Mouse (Mus musculus) macrophage (primary cell): ENCODE measurements around the gene Dct. TPM values are rescaled to one million over a fixed set of nuclear protein-coding genes. Genes with fewer than 3 reads are reported as not detected.

Experiments
- H3K27ac ChIP-seq: fragments of 350-480 bp; formaldehyde crosslinking; 2 replicates; pipeline ENCODE4 v1.9.0; 2021
- H3K36me3 ChIP-seq: fragments of 350-480 bp; formaldehyde crosslinking; 2 replicates; pipeline ENCODE4 v1.9.0; 2021; ENCODE audit errors: inconsistent target
- H3K4me3 ChIP-seq: fragments of 350-480 bp; formaldehyde crosslinking; 2 replicates; pipeline ENCODE4 v1.9.0; 2021; ENCODE audit errors: inconsistent target
- H3K79me2 ChIP-seq: fragments of 350-480 bp; formaldehyde crosslinking; 2 replicates; pipeline ENCODE4 v1.9.0; 2021; ENCODE audit errors: inconsistent target
- WGBS: methylation state at CpG from one replicate; pipeline ENCODE4 v1.1.7; 2026; ENCODE audit warnings: inconsistent platforms; ENCODE audit not compliant: missing documents; 5-methylcytosine and 5-hydroxymethylcytosine counted together
- polyA plus RNA-seq: library from polyadenylated mRNA; stranded (reverse); fragments of 250-400 nt; gene quantifications from 3 replicates; pipeline ENCODE4 v1.2.4, GENCODE M21; 2018; ENCODE audit warnings: inconsistent platforms

Dct gene
- polyA plus RNA-seq, 1 experiment from 2014 or later = not detected

DNA sequence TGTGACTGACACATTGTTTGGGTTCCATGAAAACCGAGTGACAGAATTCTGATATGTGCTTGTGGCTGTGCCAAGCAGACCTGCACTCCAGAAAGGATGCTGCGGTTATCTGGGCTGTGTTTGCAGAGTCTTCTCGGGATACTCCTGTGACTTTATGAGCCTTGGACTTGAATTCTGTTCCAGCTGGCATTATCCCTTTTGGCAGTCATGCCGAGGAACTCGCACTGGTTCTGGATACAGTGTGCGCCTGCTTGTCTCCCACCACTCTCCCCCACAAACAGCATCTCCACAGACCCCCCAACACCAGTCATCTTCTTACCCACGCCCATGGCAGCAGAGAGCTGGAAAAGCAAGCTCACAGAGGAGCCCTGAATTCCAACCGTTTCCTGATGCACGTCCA lies 42.5 kb downstream of the Dct start:
- 77% methylated on average over 9 of the region's 9 CpGs for WGBS
- no peaks in the 10 kb centered on the region for H3K36me3 ChIP-seq
- no peaks in the 10 kb centered on the region for H3K79me2 ChIP-seq
- no peak overlapping the region for H3K4me3 ChIP-seq
- no peak overlapping the region for H3K27ac ChIP-seq

- no peaks in the 10 kb centered on the region for H3K36me3 ChIP-seq
- H3K79me2 ChIP-seq = no peaks in the 10 kb centered on the region
- H3K27ac ChIP-seq = no peak overlapping the region
- no peak overlapping the region for H3K4me3 ChIP-seq
- 5% methylated on average over 5 of the region's 5 CpGs for whole genome bisulfite sequencing
Measured at GRCm38 (mm10) chr14:118005697-118006096, 46.3 kb downstream of the Dct start.

- Histone ChIP-seq H3K36me3 (no peaks in the 10 kb centered on the region), H3K4me3 (no peak overlapping the region), H3K79me2 (no peaks in the 10 kb centered on the region), H3K27ac (no peak overlapping the region)
- WGBS = 74% methylated on average over 10 of the region's 10 CpGs
Measured at GRCm38 (mm10) chr14:118004434-118004833, 47.6 kb downstream of the Dct start.

DNA sequence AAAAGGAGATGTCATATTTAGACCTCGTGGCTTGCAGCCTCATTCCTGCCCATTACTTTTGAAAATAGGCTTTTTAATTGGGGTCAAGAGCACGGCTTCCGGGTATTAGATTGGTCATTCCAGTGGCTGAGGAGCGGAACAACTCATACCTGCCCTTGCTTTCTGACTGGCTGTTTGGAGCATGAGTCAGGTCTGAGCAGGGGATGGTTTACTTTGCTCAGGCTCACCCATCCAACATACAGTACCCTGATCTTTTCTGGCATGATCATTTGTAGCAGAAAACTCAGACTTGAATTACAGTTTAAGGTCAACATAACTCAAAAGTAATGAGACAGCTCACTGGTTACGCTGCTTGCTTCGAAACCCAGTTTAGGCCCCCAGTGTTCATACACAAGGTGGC lies 58.2 kb downstream of the Dct start:
- H3K36me3 ChIP-seq = no peaks in the 10 kb centered on the region
- H3K79me2 ChIP-seq = no peaks in the 10 kb centered on the region
- no peak overlapping the region for H3K27ac ChIP-seq
- H3K4me3 ChIP-seq = no peak overlapping the region
- 86% methylated on average over 6 of the region's 6 CpGs for WGBS

GRCm38 (mm10) chr14:117992600-117993256 lies 59.3 kb downstream of the Dct start:
- Histone ChIP-seq H3K4me3 (no peak overlapping the region), H3K36me3 (no peaks in the 10 kb centered on the region), H3K27ac (no peak overlapping the region), H3K79me2 (no peaks in the 10 kb centered on the region)
- WGBS = 75% methylated on average over 8 of the region's 8 CpGs

- no peaks in the 10 kb centered on the region for H3K36me3 ChIP-seq
- H3K79me2 ChIP-seq = no peaks in the 10 kb centered on the region
- 31% methylated on average over 8 of the region's 8 CpGs for WGBS
- H3K4me3 ChIP-seq = no peak overlapping the region
- no peak overlapping the region for H3K27ac ChIP-seq
Measured at GRCm38 (mm10) chr14:117990203-117990602, 61.8 kb downstream of the Dct start.

DNA sequence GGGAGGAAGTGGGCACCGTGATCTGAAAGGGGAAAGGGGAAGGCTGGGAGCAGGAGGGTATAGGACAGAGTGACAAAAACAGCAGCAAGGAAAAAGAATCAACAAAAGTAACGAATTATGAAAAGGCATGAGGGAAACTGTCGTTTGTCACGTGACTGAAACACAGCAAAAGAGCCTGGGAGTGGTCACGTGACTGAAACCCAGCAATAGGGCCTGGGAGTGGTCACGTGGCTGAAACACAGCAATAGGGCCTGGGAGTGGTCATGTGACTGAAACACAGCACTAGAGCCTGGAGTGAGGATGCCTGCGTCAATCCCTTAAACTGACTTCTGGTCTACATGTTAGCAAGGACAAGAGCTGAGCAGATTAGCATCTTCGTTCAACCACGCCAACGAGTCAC lies 63.6 kb downstream of the Dct start:
- 90% methylated on average over 10 of the region's 10 CpGs for WGBS
- Histone ChIP-seq H3K4me3 (no peak overlapping the region), H3K36me3 (no peaks in the 10 kb centered on the region), H3K27ac (no peak overlapping the region), H3K79me2 (no peaks in the 10 kb centered on the region)

GRCm38 (mm10) chr14:117981532-117981931 lies 70.5 kb downstream of the Dct start:
- WGBS = 91% methylated on average over 8 of the region's 10 CpGs
- H3K27ac ChIP-seq = no peak overlapping the region
- H3K36me3 ChIP-seq = no peaks in the 10 kb centered on the region
- no peak overlapping the region for H3K4me3 ChIP-seq
- H3K79me2 ChIP-seq = no peaks in the 10 kb centered on the region

DNA sequence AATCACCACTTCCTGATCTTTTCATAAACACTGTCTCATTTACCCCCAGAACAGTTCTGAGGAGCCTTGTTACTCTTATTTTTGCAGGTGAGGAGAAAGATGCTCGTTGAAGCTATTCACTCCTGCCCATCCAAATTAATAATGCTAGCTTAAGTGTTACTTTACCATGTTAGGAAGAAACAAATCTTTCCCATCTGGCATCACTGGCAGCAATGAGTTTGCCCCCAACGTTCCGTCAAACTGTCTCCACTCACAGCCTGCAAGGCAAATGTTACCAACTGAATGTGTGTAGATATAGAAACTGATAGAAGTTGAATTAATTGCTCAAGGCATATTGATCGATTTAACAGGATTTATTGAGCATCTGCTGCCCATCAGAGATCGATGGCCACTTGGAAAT lies 79.5 kb downstream of the Dct start:
- H3K79me2 ChIP-seq = no peaks in the 10 kb centered on the region
- WGBS = 80% methylated on average over 5 of the region's 5 CpGs
- no peaks in the 10 kb centered on the region for H3K36me3 ChIP-seq
- no peak overlapping the region for H3K4me3 ChIP-seq
- no peak overlapping the region for H3K27ac ChIP-seq

Other genes starting within 250 kb of the Dct start
- 9.7 to 18.9 TPM (median 10.4 TPM) in 3 replicates for gene Tgds, start 80.5 kb upstream of the Dct start, polyA plus RNA-seq
- gene Gpr180, start 84.9 kb upstream of the Dct start, polyA plus RNA-seq = 5.3 to 18.8 TPM (median 9.8 TPM) in 3 replicates
- not detected in 3 replicates for gene Sox21, start 184.8 kb upstream of the Dct start, polyA plus RNA-seq
- gene Gm9376, start 214.7 kb upstream of the Dct start, polyA plus RNA-seq = not detected in 3 replicates